Mouse (Mus musculus): ENCODE results near the gene Ccser2. TPM values are rescaled to one million over a fixed set of nuclear protein-coding genes. Genes with fewer than 3 reads are reported as not detected.
"Not testable (repeated sequence)": the region's sequence is repeated elsewhere in the genome, so short reads cannot be mapped to it uniquely, and the experiment has no call there.

Gene Ccser2
- 20.0 and 25.5 TPM in 2 replicates for polyA plus RNA-seq (2016; fragmentation: Nextera tagmentation; extraction: Ambion mirVana)

DNA sequence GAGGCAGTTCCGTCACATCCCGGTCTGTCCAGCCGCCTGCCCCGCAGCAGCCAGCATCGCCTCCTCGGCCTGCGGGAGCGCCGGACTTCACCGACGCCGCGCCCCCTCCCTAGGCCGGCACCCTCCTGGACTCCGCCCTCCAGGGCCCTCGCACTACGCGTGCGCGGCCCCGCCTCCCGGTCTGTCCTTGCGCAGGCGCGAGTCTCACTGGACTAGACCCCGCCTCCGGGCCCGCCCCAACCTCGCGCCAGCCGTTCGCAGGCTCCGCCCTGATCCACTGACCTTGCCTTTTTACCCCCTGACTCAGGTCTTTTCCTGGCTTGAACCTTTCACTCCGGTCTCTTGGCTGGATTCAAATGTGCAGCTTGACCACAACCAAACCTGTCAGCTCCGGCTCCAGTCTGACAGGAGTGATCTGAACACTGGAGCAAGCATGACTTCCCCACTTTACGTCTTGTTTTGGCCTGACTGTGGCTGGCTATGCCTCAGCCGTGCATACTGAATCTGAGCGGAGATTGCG lies at the start of gene Ccser2:
Gene Ccser2, minus strand, starts transcription at position 150 of the 520 bp plus-strand sequence.
- H3K4me3 ChIP-seq, result peak within 1 kb of the TSS; percentile 91
- peak within 1 kb of the TSS; percentile 92 for H3K27ac ChIP-seq
- H3K27me3 ChIP-seq (ENCODE audit: low read depth, poor library complexity, severe bottlenecking), result no peaks in the 10 kb centered on the region
- H3K4me1 ChIP-seq, result peaks cover 12% of the 10 kb centered on the region
- H3K9me3 ChIP-seq (replicated peaks), result no peaks in the 10 kb centered on the region
- WGBS, result 4% methylated on average over 39 of the region's 39 CpGs
- H3K36me3 ChIP-seq, result no peaks in the 10 kb centered on the region
- DNase-seq (ENCODE audit: low spot score), result peak; percentile 98

DNA sequence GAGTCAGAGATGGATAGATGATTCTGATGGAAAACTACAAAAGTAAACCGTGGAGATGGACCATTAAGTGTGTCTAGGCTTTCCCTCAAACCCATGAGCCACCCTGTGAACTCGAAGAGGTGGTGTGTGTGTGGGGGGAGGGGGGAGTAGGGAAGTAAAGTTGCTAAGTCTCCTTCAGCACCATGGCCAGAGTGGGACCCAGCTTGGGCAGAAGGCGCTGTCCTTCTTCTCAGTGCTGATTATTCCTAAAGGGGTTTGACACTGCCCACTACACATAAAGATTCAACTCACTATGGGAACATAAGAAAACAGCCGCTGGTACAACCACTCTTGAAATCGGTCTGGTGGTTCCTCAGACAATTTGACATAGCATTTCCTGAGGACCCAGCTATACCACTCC lies 47.3 kb upstream of the Ccser2 start:
- peak; percentile 54 for DNase-seq (ENCODE audit: low spot score)
- WGBS, result 32% methylated on average over 5 of the region's 5 CpGs
- H3K36me3 ChIP-seq, result no peaks in the 10 kb centered on the region
- no peaks in the 10 kb centered on the region for H3K9me3 ChIP-seq (replicated peaks)
- no peaks in the 10 kb centered on the region for H3K4me1 ChIP-seq
- H3K27me3 ChIP-seq (ENCODE audit: low read depth, poor library complexity, severe bottlenecking), result no peaks in the 10 kb centered on the region
- no peak overlapping the region for H3K27ac ChIP-seq
- no peak overlapping the region for H3K4me3 ChIP-seq

DNA sequence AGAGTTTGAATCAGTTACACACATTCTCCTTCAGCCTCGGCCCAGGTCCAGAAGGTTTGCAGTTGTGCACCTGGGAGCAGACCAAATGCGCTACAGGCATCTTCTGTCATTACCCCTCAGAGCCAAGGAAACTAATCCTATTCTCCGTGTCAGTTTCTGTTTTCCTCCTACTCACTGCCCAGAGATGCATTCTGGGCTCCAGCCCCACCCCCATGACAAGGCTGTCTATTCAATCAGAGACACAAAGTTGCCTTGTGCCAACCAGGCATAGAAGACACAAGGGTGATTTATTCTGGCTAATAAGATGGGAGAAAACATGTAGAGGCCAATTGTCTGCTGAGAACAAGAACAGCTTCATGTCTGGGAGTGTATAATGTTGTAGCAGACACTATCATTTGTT lies 45.1 kb upstream of the Ccser2 start:
- Histone ChIP-seq H3K27me3 (ENCODE audit: low read depth, poor library complexity, severe bottlenecking) (no peaks in the 10 kb centered on the region), H3K36me3 (no peaks in the 10 kb centered on the region), H3K27ac (no peak overlapping the region), H3K4me3 (no peak overlapping the region), H3K4me1 (no peaks in the 10 kb centered on the region), H3K9me3 (replicated peaks) (no peaks in the 10 kb centered on the region)
- DNase-seq (ENCODE audit: low spot score), result no peak
- 67% methylated on average over 3 of the region's 3 CpGs for WGBS

DNA sequence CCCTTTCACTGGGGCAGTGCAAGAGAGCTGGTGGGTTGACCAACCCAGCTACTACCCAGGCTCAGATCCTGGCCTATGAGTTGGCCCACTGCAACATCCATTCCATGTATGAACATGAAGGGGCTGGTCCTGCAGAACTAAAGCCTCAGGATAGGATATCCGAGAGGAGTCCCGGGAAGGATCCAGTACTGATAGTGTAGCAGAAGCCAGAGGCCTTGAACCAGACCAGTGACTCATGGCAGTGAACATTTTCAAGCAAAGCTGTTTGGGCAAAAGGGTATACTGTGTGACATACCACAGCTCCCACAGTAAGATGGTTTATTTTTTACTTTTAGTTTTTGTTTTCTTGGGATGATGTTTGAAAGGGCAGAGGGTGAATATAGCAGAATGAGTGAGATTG lies 41.1 kb upstream of the Ccser2 start:
- DNase-seq (ENCODE audit: low spot score), result no peak
- Histone ChIP-seq H3K27me3 (ENCODE audit: low read depth, poor library complexity, severe bottlenecking) (no peaks in the 10 kb centered on the region), H3K4me1 (no peaks in the 10 kb centered on the region), H3K4me3 (no peak overlapping the region), H3K36me3 (no peaks in the 10 kb centered on the region), H3K9me3 (replicated peaks) (no peaks in the 10 kb centered on the region), H3K27ac (no peak overlapping the region)
- WGBS, result 83% methylated on average over 2 of the region's 2 CpGs

DNA sequence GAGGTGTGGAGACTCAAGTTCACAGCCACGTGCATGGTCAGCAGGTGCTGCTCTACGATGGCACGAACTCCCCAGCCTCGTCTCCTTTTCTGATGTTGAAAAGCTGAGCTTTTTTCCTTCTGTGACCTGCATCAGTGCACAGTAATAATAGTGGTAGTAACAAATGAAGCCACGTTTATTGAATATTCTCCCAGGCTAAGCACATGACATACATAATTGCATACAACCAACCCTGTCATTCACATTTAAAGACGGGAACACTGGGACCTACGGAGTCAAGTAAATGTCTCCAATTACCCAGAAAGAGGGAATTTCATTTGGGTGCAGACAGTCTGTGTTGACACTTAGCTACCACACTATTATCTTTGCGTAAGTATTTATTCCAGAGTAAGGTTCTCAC lies 37.9 kb upstream of the Ccser2 start:
- no peaks in the 10 kb centered on the region for H3K9me3 ChIP-seq (replicated peaks)
- no peak overlapping the region for H3K27ac ChIP-seq
- no peaks in the 10 kb centered on the region for H3K36me3 ChIP-seq
- no peak for DNase-seq (ENCODE audit: low spot score)
- no peaks in the 10 kb centered on the region for H3K27me3 ChIP-seq (ENCODE audit: low read depth, poor library complexity, severe bottlenecking)
- WGBS, result 79% methylated on average over 8 of the region's 8 CpGs
- no peaks in the 10 kb centered on the region for H3K4me1 ChIP-seq
- H3K4me3 ChIP-seq, result no peak overlapping the region

- 28% methylated on average over 3 of the region's 3 CpGs for WGBS
Measured at GRCm38 (mm10) chr14:37005865-37006264, 37.3 kb upstream of the Ccser2 start.

GRCm38 (mm10) chr14:37003431-37004095 lies 35.0 kb upstream of the Ccser2 start:
- Histone ChIP-seq H3K27me3 (ENCODE audit: low read depth, poor library complexity, severe bottlenecking) (no peaks in the 10 kb centered on the region), H3K4me3 (no peak overlapping the region), H3K4me1 (no peaks in the 10 kb centered on the region), H3K27ac (no peak overlapping the region), H3K36me3 (no peaks in the 10 kb centered on the region), H3K9me3 (replicated peaks) (no peaks in the 10 kb centered on the region)
- no peak for DNase-seq (ENCODE audit: low spot score)
- WGBS, result 84% methylated on average over 8 of the region's 8 CpGs

More at GRCm38 (mm10) chr14:37005865-37006264, 37.3 kb upstream of the Ccser2 start:
- Histone ChIP-seq H3K4me3 (no peak overlapping the region), H3K4me1 (no peaks in the 10 kb centered on the region), H3K27me3 (ENCODE audit: low read depth, poor library complexity, severe bottlenecking) (no peaks in the 10 kb centered on the region), H3K27ac (no peak overlapping the region), H3K36me3 (no peaks in the 10 kb centered on the region), H3K9me3 (replicated peaks) (no peaks in the 10 kb centered on the region)
- DNase-seq (ENCODE audit: low spot score), result no peak

GRCm38 (mm10) chr14:37002852-37003251 lies 34.3 kb upstream of the Ccser2 start:
- Histone ChIP-seq H3K27ac (no peak overlapping the region), H3K36me3 (no peaks in the 10 kb centered on the region), H3K4me1 (no peaks in the 10 kb centered on the region), H3K9me3 (replicated peaks) (no peaks in the 10 kb centered on the region), H3K27me3 (ENCODE audit: low read depth, poor library complexity, severe bottlenecking) (no peaks in the 10 kb centered on the region), H3K4me3 (no peak overlapping the region)
- no peak for DNase-seq (ENCODE audit: low spot score)
- WGBS, result 73% methylated on average over 2 of the region's 2 CpGs

GRCm38 (mm10) chr14:37000780-37001179 lies 32.2 kb upstream of the Ccser2 start:
- DNase-seq (ENCODE audit: low spot score); H3K9me3 ChIP-seq (replicated peaks); H3K27ac ChIP-seq; H3K4me3 ChIP-seq; H3K36me3 ChIP-seq; H3K4me1 ChIP-seq; H3K27me3 ChIP-seq (ENCODE audit: low read depth, poor library complexity, severe bottlenecking): not testable (repeated sequence)
- WGBS, result 76% methylated on average over 6 of the region's 6 CpGs

GRCm38 (mm10) chr14:36989784-36990183 lies 21.2 kb upstream of the Ccser2 start:
- H3K9me3 ChIP-seq (replicated peaks), result no peaks in the 10 kb centered on the region
- no peaks in the 10 kb centered on the region for H3K4me1 ChIP-seq
- H3K4me3 ChIP-seq, result no peak overlapping the region
- DNase-seq (ENCODE audit: low spot score), result no peak
- H3K27me3 ChIP-seq (ENCODE audit: low read depth, poor library complexity, severe bottlenecking), result no peaks in the 10 kb centered on the region
- no peak overlapping the region for H3K27ac ChIP-seq
- H3K36me3 ChIP-seq, result no peaks in the 10 kb centered on the region

DNA sequence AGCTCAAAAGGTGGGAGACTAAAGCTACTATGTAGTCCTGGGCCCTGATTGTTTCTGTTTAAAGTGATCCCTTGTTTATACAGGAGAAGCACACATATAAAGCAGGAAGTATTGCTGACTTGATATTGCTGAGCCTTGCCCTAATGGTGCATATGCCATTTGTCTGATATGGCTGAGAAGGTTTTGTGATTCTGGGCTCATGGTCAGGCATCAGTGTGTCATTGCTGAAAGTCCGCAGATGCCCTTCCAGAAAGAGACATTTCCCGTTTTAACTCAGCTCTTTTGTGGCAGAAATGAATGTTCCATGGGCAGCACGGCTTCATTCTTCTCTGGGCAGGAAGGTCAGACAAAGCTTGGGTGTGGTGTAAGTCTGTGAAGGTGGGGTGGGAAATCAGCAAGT lies 17.1 kb upstream of the Ccser2 start:
- Histone ChIP-seq H3K4me1 (no peaks in the 10 kb centered on the region), H3K4me3 (no peak overlapping the region), H3K36me3 (no peaks in the 10 kb centered on the region), H3K27me3 (ENCODE audit: low read depth, poor library complexity, severe bottlenecking) (no peaks in the 10 kb centered on the region), H3K27ac (no peak overlapping the region), H3K9me3 (replicated peaks) (no peaks in the 10 kb centered on the region)
- WGBS, result 89% methylated on average over 3 of the region's 3 CpGs
- no peak for DNase-seq (ENCODE audit: low spot score)

- WGBS, result 89% methylated on average over 3 of the region's 3 CpGs
- Histone ChIP-seq H3K36me3 (no peaks in the 10 kb centered on the region), H3K27ac (no peak overlapping the region), H3K27me3 (ENCODE audit: low read depth, poor library complexity, severe bottlenecking) (no peaks in the 10 kb centered on the region), H3K9me3 (replicated peaks) (no peaks in the 10 kb centered on the region), H3K4me1 (no peaks in the 10 kb centered on the region), H3K4me3 (no peak overlapping the region)
- no peak for DNase-seq (ENCODE audit: low spot score)
Measured at GRCm38 (mm10) chr14:36975019-36975418, 6.4 kb upstream of the Ccser2 start.

- Histone ChIP-seq H3K27me3 (ENCODE audit: low read depth, poor library complexity, severe bottlenecking) (no peaks in the 10 kb centered on the region), H3K27ac (no peak overlapping the region), H3K36me3 (no peaks in the 10 kb centered on the region), H3K9me3 (replicated peaks) (no peaks in the 10 kb centered on the region), H3K4me3 (no peak overlapping the region), H3K4me1 (0 out of 2 replicates have a peak, but pooled peaks cover 3% of the 10 kb centered on the region)
- DNase-seq (ENCODE audit: low spot score), result no peak
- WGBS, result 85% methylated on average over 4 of the region's 4 CpGs
Measured at GRCm38 (mm10) chr14:36971211-36971610, 2.6 kb upstream of the Ccser2 start.

All from limb, embryonic 10.5 days (tissue).